Mouse (Mus musculus): ENCODE data around the gene Creb3l2. TPM values are rescaled to one million over a fixed set of nuclear protein-coding genes. Genes with fewer than 3 reads are reported as not detected.
A peak's percentile ranks its signal among the peaks of the same experiment; 100 is the strongest.
"Not testable (repeated sequence)": the region's sequence is repeated elsewhere in the genome, so short reads cannot be mapped to it uniquely, and the experiment has no call there.

Gene Creb3l2
- polyA plus RNA-seq, 1 experiment from 2014 or later, result 44.6 TPM

GRCm38 (mm10) chr6:37387281-37387680 is 54.7 kb downstream of the Creb3l2 start:
- Histone ChIP-seq H3K4me1 (peaks cover 41% of the 10 kb centered on the region), H3K4me2 (replicated peaks) (no peak overlapping the region), H3K9me3 (no peaks in the 10 kb centered on the region), H3K9ac (no peak overlapping the region), H3K4me3 (no peak overlapping the region), H3K27me3 (no peaks in the 10 kb centered on the region), H3K27ac (no peak overlapping the region), H3K36me3 (peaks cover 18% of the 10 kb centered on the region; the same call in 1 of the 2 replicates)
- WGBS, result 81% methylated on average over 4 of the region's 4 CpGs
- no peak for ATAC-seq (ENCODE audit: low FRiP score, low read depth)

GRCm38 (mm10) chr6:37385602-37386285 is 56.2 kb downstream of the Creb3l2 start:
- H3K9ac ChIP-seq, result no peak overlapping the region
- no peaks in the 10 kb centered on the region for H3K27me3 ChIP-seq
- 71% methylated on average over 2 of the region's 2 CpGs for WGBS
- peaks cover 26% of the 10 kb centered on the region for H3K4me1 ChIP-seq
- no peak overlapping the region for H3K27ac ChIP-seq
- no peaks in the 10 kb centered on the region for H3K9me3 ChIP-seq
- H3K4me3 ChIP-seq, result no peak overlapping the region
- H3K4me2 ChIP-seq (replicated peaks), result no peak overlapping the region
- ATAC-seq (ENCODE audit: low FRiP score, low read depth), result no peak
- H3K36me3 ChIP-seq, result peaks cover 19% of the 10 kb centered on the region; the same call in 1 of the 2 replicates

- ATAC-seq (ENCODE audit: low FRiP score, low read depth), result no peak
- 89% methylated on average over 6 of the region's 6 CpGs for WGBS
Measured at GRCm38 (mm10) chr6:37382761-37383160, 59.2 kb downstream of the Creb3l2 start.

DNA sequence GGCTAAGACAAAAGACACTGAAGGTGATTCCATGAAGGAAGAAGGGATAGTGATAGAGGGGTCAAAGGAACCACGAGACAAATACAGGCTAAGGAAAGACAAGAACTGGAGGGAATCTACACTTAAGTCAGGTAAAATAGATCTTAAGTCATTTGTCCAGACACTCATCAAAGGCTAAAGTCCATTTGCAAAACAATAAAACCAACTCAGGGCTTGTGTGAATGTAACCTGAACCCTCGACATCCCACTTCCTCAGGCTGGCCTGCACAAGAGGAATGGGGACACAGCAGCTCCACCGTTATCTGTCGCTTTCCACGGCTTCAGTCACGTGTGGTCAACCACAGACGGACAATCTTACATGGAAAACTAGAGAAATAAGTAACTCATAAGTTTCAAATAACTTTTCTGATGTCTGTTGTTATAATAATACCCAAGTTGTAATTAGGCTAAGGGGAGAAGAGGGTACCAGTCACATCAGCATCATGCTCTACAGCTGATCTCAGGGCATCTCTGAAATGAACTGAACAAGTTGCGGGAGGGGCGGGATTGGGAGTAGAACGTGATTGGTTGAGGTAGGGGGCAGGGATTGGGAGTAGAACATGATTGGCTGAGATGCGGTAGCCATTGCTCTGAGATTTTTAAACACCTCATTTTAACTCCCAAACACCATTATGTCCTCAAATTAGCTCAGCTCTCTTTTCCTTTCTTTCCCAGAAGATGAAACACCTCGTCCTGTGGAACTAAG is 63.9 kb downstream of the Creb3l2 start:
- Histone ChIP-seq H3K27ac (no peak overlapping the region), H3K9me3 (no peaks in the 10 kb centered on the region), H3K36me3 (peaks cover 53% of the 10 kb centered on the region), H3K9ac (no peak overlapping the region), H3K4me3 (no peak overlapping the region), H3K4me2 (replicated peaks) (no peak overlapping the region), H3K4me1 (peaks cover 18% of the 10 kb centered on the region), H3K27me3 (no peaks in the 10 kb centered on the region)
- no peak for ATAC-seq (ENCODE audit: low FRiP score, low read depth)
- WGBS, result 80% methylated on average over 12 of the region's 12 CpGs

More at GRCm38 (mm10) chr6:37382761-37383160, 59.2 kb downstream of the Creb3l2 start:
- Histone ChIP-seq H3K4me2 (replicated peaks) (no peak overlapping the region), H3K36me3 (peaks cover 35% of the 10 kb centered on the region), H3K4me1 (peaks cover 10% of the 10 kb centered on the region; the same call in 1 of the 2 replicates), H3K27me3 (no peaks in the 10 kb centered on the region), H3K4me3 (no peak overlapping the region), H3K27ac (no peak overlapping the region), H3K9ac (no peak overlapping the region), H3K9me3 (no peaks in the 10 kb centered on the region)

DNA sequence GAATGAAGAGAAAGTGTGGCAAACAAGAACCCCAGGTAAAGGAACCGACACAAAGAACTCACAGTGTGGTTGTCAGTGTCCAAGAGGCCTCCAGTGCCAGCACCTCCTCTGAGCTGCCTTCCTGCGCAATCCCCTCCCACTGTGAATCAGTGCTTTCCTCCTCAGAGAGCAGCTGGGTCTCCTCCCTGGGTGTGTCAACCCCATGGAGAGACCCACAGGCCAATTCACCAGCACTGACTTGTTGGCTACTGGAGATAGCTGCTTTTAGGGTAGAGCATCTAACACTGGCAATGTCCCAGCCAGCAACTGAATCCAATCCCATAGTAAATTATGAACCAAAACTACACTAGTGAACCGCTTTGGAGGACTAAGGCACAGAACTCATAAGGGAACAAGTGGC is 64.6 kb downstream of the Creb3l2 start:
- ATAC-seq (ENCODE audit: low FRiP score, low read depth); H3K4me2 ChIP-seq (replicated peaks); H3K9ac ChIP-seq; H3K27me3 ChIP-seq; H3K9me3 ChIP-seq; H3K27ac ChIP-seq; H3K4me3 ChIP-seq: not testable (repeated sequence)
- peaks cover 18% of the 10 kb centered on the region for H3K4me1 ChIP-seq
- peaks cover 57% of the 10 kb centered on the region for H3K36me3 ChIP-seq
- WGBS, result 82% methylated on average over 3 of the region's 3 CpGs

GRCm38 (mm10) chr6:37375452-37375851 is 66.5 kb downstream of the Creb3l2 start:
- Histone ChIP-seq H3K9me3 (0 out of 2 replicates have a peak, but pooled peaks cover 5% of the 10 kb centered on the region), H3K4me1 (peaks cover 18% of the 10 kb centered on the region), H3K27me3 (no peaks in the 10 kb centered on the region), H3K9ac (no peak overlapping the region), H3K36me3 (peaks cover 60% of the 10 kb centered on the region), H3K4me2 (replicated peaks) (no peak overlapping the region), H3K4me3 (no peak overlapping the region), H3K27ac (peak overlapping the region; percentile 34)
- ATAC-seq (ENCODE audit: low FRiP score, low read depth), result peak; percentile 52; the same call in 1 of the 2 replicates
- WGBS, result 74% methylated on average over 10 of the region's 10 CpGs

DNA sequence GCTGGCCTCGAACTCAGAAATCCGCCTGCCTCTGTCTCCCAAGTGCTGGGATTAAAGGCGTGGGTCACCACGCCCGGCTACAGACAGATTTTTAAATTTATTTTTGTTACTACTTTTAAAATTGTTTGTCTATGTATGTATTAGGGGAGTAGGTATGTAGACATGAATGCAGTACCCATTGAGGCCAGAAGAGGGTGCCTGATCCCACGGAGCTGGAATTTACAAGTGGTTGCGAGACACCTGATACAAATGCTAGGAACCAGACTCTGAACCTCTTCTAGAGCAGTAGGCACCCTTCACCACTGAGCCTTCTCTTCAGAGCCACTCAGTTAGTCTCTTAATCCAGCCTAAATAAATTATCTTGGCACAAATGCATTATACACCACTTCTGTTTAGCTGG is 70.6 kb downstream of the Creb3l2 start:
- ATAC-seq (ENCODE audit: low FRiP score, low read depth), result no peak
- H3K9ac ChIP-seq, result no peak overlapping the region
- WGBS, result 81% methylated on average over 7 of the region's 7 CpGs

DNA sequence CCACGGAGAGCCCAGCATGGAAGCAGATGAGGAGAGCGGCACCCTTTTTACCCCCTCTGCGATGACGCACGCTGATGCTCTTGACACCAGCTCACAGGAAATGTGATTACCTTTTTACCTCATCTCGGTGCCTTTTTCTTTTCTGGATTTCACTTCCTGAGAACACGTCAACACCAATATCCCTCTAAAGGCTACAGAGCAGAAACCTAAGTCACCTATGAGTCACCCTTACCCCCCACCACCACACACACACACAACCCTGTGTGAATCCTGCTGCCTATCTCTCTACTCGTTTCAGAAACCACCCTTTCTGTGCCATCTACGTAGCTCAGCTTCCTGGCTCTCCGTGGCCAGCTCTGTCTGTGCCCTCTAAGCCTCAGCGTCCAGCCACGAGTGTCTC is 71.4 kb downstream of the Creb3l2 start:
- ATAC-seq (ENCODE audit: low FRiP score, low read depth), result no peak
- Histone ChIP-seq H3K9me3 (0 out of 2 replicates have a peak, but pooled peaks cover 5% of the 10 kb centered on the region), H3K9ac (no peak overlapping the region), H3K27me3 (no peaks in the 10 kb centered on the region), H3K4me2 (replicated peaks) (no peak overlapping the region), H3K4me3 (no peak overlapping the region), H3K27ac (no peak overlapping the region), H3K4me1 (peaks cover 35% of the 10 kb centered on the region), H3K36me3 (peaks cover 38% of the 10 kb centered on the region)
- WGBS, result 87% methylated on average over 12 of the region's 12 CpGs

More for the DNA sequence above, 70.6 kb downstream of the Creb3l2 start:
- no peak overlapping the region for H3K4me2 ChIP-seq (replicated peaks)
- no peak overlapping the region for H3K4me3 ChIP-seq
- peaks cover 35% of the 10 kb centered on the region for H3K4me1 ChIP-seq
- peaks cover 39% of the 10 kb centered on the region for H3K36me3 ChIP-seq
- no peak overlapping the region for H3K27ac ChIP-seq
- no peaks in the 10 kb centered on the region for H3K27me3 ChIP-seq
- 0 out of 2 replicates have a peak, but pooled peaks cover 5% of the 10 kb centered on the region for H3K9me3 ChIP-seq

- no peak overlapping the region for H3K4me3 ChIP-seq
- 73% methylated on average over 6 of the region's 6 CpGs for WGBS
- peaks cover 31% of the 10 kb centered on the region for H3K36me3 ChIP-seq
- H3K4me2 ChIP-seq (replicated peaks), result no peak overlapping the region
- 0 out of 2 replicates have a peak, but pooled peaks cover 5% of the 10 kb centered on the region for H3K9me3 ChIP-seq
- no peaks in the 10 kb centered on the region for H3K27me3 ChIP-seq
- no peak overlapping the region for H3K27ac ChIP-seq
- H3K4me1 ChIP-seq, result peaks cover 30% of the 10 kb centered on the region
- ATAC-seq (ENCODE audit: low FRiP score, low read depth), result no peak
- no peak overlapping the region for H3K9ac ChIP-seq
Measured at GRCm38 (mm10) chr6:37369750-37370149, 72.2 kb downstream of the Creb3l2 start.

- WGBS, result 76% methylated on average over 13 of the region's 13 CpGs
- Histone ChIP-seq H3K27ac (no peak overlapping the region), H3K9me3 (0 out of 2 replicates have a peak, but pooled peaks cover 5% of the 10 kb centered on the region), H3K4me2 (replicated peaks) (no peak overlapping the region), H3K36me3 (peaks cover 36% of the 10 kb centered on the region), H3K9ac (no peak overlapping the region), H3K27me3 (no peaks in the 10 kb centered on the region), H3K4me1 (peaks cover 27% of the 10 kb centered on the region), H3K4me3 (no peak overlapping the region)
- no peak for ATAC-seq (ENCODE audit: low FRiP score, low read depth)
Measured at GRCm38 (mm10) chr6:37368281-37368680, 73.7 kb downstream of the Creb3l2 start.

DNA sequence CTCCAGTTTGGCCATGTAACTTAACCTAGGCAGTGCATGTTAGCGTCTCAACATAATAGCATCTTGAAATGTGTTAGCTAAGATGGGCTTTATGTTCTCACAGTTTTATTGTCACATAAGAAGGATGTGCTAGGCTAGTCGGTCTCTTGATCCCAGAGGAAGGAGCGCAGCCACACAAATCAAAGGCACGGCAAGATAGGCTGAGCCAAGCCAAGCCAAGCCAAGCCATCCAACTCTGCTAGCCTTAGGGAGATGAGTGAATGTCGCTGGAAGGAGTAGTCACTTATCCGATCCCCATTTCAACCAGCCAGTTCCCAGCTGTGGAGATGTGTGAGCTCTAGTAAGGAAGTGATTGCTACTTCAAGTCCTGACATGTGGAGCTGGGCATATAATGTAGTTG is 75.0 kb downstream of the Creb3l2 start:
- 89% methylated on average over 6 of the region's 6 CpGs for WGBS
- no peak for ATAC-seq (ENCODE audit: low FRiP score, low read depth)
- H3K36me3 ChIP-seq, result peaks cover 39% of the 10 kb centered on the region

GRCm38 (mm10) chr6:37365179-37365578 is 76.8 kb downstream of the Creb3l2 start:
- Histone ChIP-seq H3K9ac (no peak overlapping the region), H3K36me3 (peaks cover 50% of the 10 kb centered on the region), H3K4me2 (replicated peaks) (no peak overlapping the region), H3K9me3 (no peaks in the 10 kb centered on the region), H3K4me1 (peaks cover 41% of the 10 kb centered on the region), H3K27me3 (no peaks in the 10 kb centered on the region), H3K27ac (peak overlapping the region; percentile 55; the same call in 1 of the 2 replicates), H3K4me3 (no peak overlapping the region)
- 46% methylated on average over 11 of the region's 11 CpGs for WGBS
- ATAC-seq (ENCODE audit: low FRiP score, low read depth), result no peak

More for the DNA sequence above, 75.0 kb downstream of the Creb3l2 start:
- H3K9ac ChIP-seq, result no peak overlapping the region
- no peak overlapping the region for H3K4me3 ChIP-seq
- peaks cover 27% of the 10 kb centered on the region for H3K4me1 ChIP-seq
- H3K9me3 ChIP-seq, result 0 out of 2 replicates have a peak, but pooled peaks cover 5% of the 10 kb centered on the region
- no peak overlapping the region for H3K27ac ChIP-seq
- no peaks in the 10 kb centered on the region for H3K27me3 ChIP-seq
- no peak overlapping the region for H3K4me2 ChIP-seq (replicated peaks)
